Mouse (Mus musculus) ES-Bruce4 (cell line): ENCODE results near the gene Nol4l. TPM values are rescaled to one million over a fixed set of nuclear protein-coding genes. Genes with fewer than 3 reads are reported as not detected.
A peak's percentile ranks its signal among the peaks of the same experiment; 100 is the strongest.

Experiments
- H3K27ac ChIP-seq: 2 replicates; pipeline ENCODE4 v1.5.1; 2012; ENCODE audit warnings: low read length, inconsistent platforms; ENCODE audit not compliant: insufficient read depth
- H3K27me3 ChIP-seq: 2 replicates; pipeline ENCODE4 v1.6.1; 2012; ENCODE audit warnings: mild to moderate bottlenecking, low read length, inconsistent platforms; ENCODE audit not compliant: control insufficient read depth, poor library complexity, insufficient read depth, severe bottlenecking
- H3K36me3 ChIP-seq: 2 replicates; pipeline ENCODE4 v1.6.1; 2012; ENCODE audit warnings: inconsistent platforms, mild to moderate bottlenecking, low read length, moderate library complexity; ENCODE audit not compliant: control insufficient read depth, poor library complexity, insufficient read depth, severe bottlenecking
- H3K4me1 ChIP-seq: one replicate; pipeline ENCODE4 v1.8.1; 2011; ENCODE audit warnings: low read length; ENCODE audit not compliant: control insufficient read depth, insufficient read depth
- H3K4me3 ChIP-seq: 2 replicates; pipeline ENCODE4 v1.5.1; 2011; ENCODE audit warnings: low read depth, mild to moderate bottlenecking, low read length
- H3K9ac ChIP-seq: 2 replicates; pipeline ENCODE4 v1.6.1; 2012; ENCODE audit warnings: low read depth, mild to moderate bottlenecking, inconsistent platforms; ENCODE audit not compliant: poor library complexity, severe bottlenecking
- H3K9me3 ChIP-seq: replicated peaks from 2 replicates; pipeline ENCODE4 v1.6.1; 2012; ENCODE audit warnings: mild to moderate bottlenecking, low read length, inconsistent platforms; ENCODE audit not compliant: control insufficient read depth, poor library complexity, insufficient read depth, severe bottlenecking
- CTCF ChIP-seq: IDR thresholded peaks from one replicate; pipeline ENCODE4 v1.8.1; 2011; ENCODE audit warnings: low read depth, low read length
- EP300 ChIP-seq: IDR thresholded peaks from 2 replicates; pipeline ENCODE4 v1.6.1; 2011; ENCODE audit warnings: low read depth, low read length; ENCODE audit not compliant: insufficient read depth
- POLR2A ChIP-seq: IDR thresholded peaks from one replicate; pipeline ENCODE4 v1.8.1; 2011; ENCODE audit warnings: low read length; ENCODE audit not compliant: insufficient read depth
- polyA plus RNA-seq: library from polyadenylated mRNA; stranded (reverse); fragments of >200 nt; gene quantifications from 2 replicates; pipeline ENCODE4 v1.2.4, GENCODE M21; 2011; ENCODE audit warnings: low read depth; ENCODE audit not compliant: missing spikeins, insufficient read depth, insufficient read length

Gene Nol4l
- polyA plus RNA-seq, 1 experiment: 11.5 TPM

- Histone ChIP-seq H3K9me3 (no peaks in the 10 kb centered on the region), H3K27ac (no peak overlapping the region), H3K9ac (no peak overlapping the region), H3K36me3 (no peaks in the 10 kb centered on the region), H3K27me3 (no peaks in the 10 kb centered on the region), H3K4me3 (no peak overlapping the region), H3K4me1 (peaks cover 8% of the 10 kb centered on the region)
- TF ChIP-seq POLR2A: no peak
- TF ChIP-seq EP300: no peak
- TF ChIP-seq CTCF: no peak
Observed at GRCm38 (mm10) chr2:153568013-153568412, 38.2 kb upstream of the Nol4l start.

DNA sequence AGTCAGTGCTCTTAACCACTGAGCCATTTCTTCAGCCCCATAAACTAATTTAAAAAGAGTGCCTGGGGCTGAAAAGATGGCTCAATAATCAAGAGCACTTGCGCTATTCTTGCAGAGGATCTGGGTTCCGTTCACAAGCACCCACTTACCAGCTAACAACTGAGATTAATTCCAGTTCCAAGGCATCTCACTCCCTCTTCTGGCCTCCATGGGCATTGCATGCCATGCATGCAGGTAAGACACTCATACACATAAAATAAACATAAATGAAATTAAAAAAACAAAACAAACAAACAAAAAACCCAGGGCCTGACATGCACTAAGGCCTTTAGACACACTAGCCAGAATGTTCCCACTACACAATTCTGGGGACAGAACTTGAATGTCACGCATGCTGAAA lies 34.6 kb upstream of the Nol4l start:
- Histone ChIP-seq H3K4me1 (peaks cover 5% of the 10 kb centered on the region), H3K9ac (no peak overlapping the region), H3K9me3 (no peaks in the 10 kb centered on the region), H3K36me3 (no peaks in the 10 kb centered on the region), H3K27ac (no peak overlapping the region), H3K27me3 (no peaks in the 10 kb centered on the region), H3K4me3 (no peak overlapping the region)
- TF ChIP-seq CTCF: peak; percentile 44
- TF ChIP-seq POLR2A: no peak

- no peak overlapping the region for H3K27ac ChIP-seq
- no peaks in the 10 kb centered on the region for H3K27me3 ChIP-seq
- TF ChIP-seq POLR2A (no peak), EP300 (no peak), CTCF (no peak)
- no peak overlapping the region for H3K9ac ChIP-seq
- H3K4me3 ChIP-seq: no peak overlapping the region
- no peaks in the 10 kb centered on the region for H3K9me3 ChIP-seq
- peaks cover 2% of the 10 kb centered on the region for H3K4me1 ChIP-seq
- no peaks in the 10 kb centered on the region for H3K36me3 ChIP-seq
Observed at GRCm38 (mm10) chr2:153561564-153561963, 31.8 kb upstream of the Nol4l start.

GRCm38 (mm10) chr2:153560664-153561541 lies 31.1 kb upstream of the Nol4l start:
- Histone ChIP-seq H3K9me3 (no peaks in the 10 kb centered on the region), H3K4me3 (peak overlapping the region; percentile 25), H3K4me1 (peaks cover 2% of the 10 kb centered on the region), H3K9ac (peak overlapping the region; percentile 3; the same call in 1 of the 2 replicates), H3K27ac (no peak overlapping the region), H3K27me3 (no peaks in the 10 kb centered on the region), H3K36me3 (no peaks in the 10 kb centered on the region)
- TF ChIP-seq EP300 (no peak), POLR2A (no peak), CTCF (no peak)

DNA sequence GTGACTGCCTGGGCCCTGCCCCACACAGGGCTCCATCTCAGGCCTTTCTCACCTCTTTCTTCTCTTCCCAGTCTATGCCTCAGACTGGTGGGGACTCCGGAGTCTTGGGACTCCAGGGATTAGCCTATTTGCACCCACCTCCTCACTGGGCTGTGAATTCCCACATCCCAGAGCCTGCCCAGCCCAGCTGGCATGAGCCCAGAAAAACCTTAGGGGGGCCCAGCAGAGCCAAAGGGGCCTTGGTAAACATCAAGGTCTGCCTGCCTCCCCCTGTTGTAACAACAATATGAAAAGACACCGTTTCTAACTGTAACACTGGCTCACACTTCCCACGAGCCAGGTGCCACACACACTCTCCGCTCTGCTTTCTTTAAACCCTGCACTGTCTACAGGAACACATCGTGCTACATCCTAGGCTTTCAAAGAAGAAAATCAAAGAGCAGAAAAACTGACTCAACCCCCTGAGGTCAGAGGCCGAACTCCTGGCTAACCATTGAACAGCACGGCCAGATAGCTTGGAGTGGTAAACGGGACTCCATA lies 29.9 kb upstream of the Nol4l start:
- no peak overlapping the region for H3K4me3 ChIP-seq
- H3K27me3 ChIP-seq: no peaks in the 10 kb centered on the region
- peaks cover 2% of the 10 kb centered on the region for H3K4me1 ChIP-seq
- H3K9ac ChIP-seq: no peak overlapping the region
- no peaks in the 10 kb centered on the region for H3K36me3 ChIP-seq
- no peaks in the 10 kb centered on the region for H3K9me3 ChIP-seq
- H3K27ac ChIP-seq: no peak overlapping the region
- TF ChIP-seq EP300: no peak
- TF ChIP-seq POLR2A: no peak
- TF ChIP-seq CTCF: no peak

GRCm38 (mm10) chr2:153558464-153558863 lies 28.7 kb upstream of the Nol4l start:
- Histone ChIP-seq H3K9me3 (no peaks in the 10 kb centered on the region), H3K9ac (no peak overlapping the region), H3K27me3 (no peaks in the 10 kb centered on the region), H3K4me1 (peaks cover 2% of the 10 kb centered on the region), H3K36me3 (no peaks in the 10 kb centered on the region), H3K27ac (no peak overlapping the region), H3K4me3 (no peak overlapping the region)
- TF ChIP-seq CTCF (no peak), EP300 (no peak), POLR2A (no peak)
